19 mouse cellular contexts compared by ENCODE assay signal in the genomic region with DNA sequence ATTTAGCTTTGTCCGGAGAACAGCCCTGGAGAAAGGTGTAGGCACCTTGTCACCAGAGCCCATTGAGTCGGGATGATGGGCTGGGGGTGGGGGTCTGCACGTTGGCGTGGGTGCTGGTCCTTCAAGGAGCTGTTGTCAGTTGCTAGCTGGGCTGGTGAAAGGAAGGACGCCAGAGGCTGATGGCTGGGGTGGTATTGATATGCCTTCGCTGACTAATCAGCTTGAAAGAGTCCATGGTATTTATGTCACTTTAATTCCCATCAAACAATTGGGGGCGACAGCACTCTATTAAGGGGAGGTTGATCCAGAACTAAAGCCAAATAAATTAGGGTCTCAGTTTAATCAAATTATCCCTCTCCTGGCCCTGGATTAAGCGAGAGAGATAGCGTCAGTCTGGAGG.
"Had no signal": no experiment of that assay in that cellular context is flagged by ENCODE, and none has a peak within 500 bp of the region (broad histone marks: within the 10 kb centered on the region; RNA-seq: fewer than 3 reads in every experiment).

No protein-coding gene starts in this region.

- H3K9me3 ChIP-seq: intestine, embryonic 15.5 days; limb, embryonic 10.5 days; limb, embryonic 13.5 days; liver, embryonic 12.5 days; liver, embryonic 15.5 days; lung, embryonic 15.5 days; stomach, embryonic 15.5 days had no signal

- H3K4me3 ChIP-seq: intestine, embryonic 15.5 days; layer of hippocampus, adult 2 months; limb, embryonic 10.5 days; limb, embryonic 13.5 days; liver, embryonic 12.5 days; liver, embryonic 15.5 days; lung, embryonic 15.5 days; stomach, embryonic 15.5 days had no signal

- H3K27ac ChIP-seq: intestine, embryonic 15.5 days; layer of hippocampus, adult 2 months; limb, embryonic 10.5 days; limb, embryonic 13.5 days; liver, embryonic 12.5 days; liver, embryonic 15.5 days; lung, embryonic 15.5 days; macrophage; stomach, embryonic 15.5 days had no signal

- ATAC-seq: intestine, embryonic 15.5 days; liver, embryonic 12.5 days had no signal

- H3K9ac ChIP-seq: intestine, embryonic 15.5 days; limb, embryonic 13.5 days; liver, embryonic 12.5 days; liver, embryonic 15.5 days; lung, embryonic 15.5 days; stomach, embryonic 15.5 days had no signal

- DNase-seq: kidney, adult 11 months; kidney, adult 8-10 months; kidney, postnatal 25 days; layer of hippocampus, adult 9-11 months; liver; lung, adult 18-20 months; lung, postnatal 14 days; right cerebral cortex, postnatal 25 days; spleen, adult 18-20 months; thymus, postnatal 25 days had no signal

- H3K27me3 ChIP-seq: intestine, embryonic 15.5 days; limb, embryonic 13.5 days; liver, embryonic 12.5 days; liver, embryonic 15.5 days; lung, embryonic 15.5 days; stomach, embryonic 15.5 days had no signal

- H3K36me3 ChIP-seq: intestine, embryonic 15.5 days; limb, embryonic 10.5 days; limb, embryonic 13.5 days; lung, embryonic 15.5 days; stomach, embryonic 15.5 days had no signal

- H3K4me2 ChIP-seq: intestine, embryonic 15.5 days; limb, embryonic 13.5 days; liver, embryonic 12.5 days; liver, embryonic 15.5 days; lung, embryonic 15.5 days; stomach, embryonic 15.5 days had no signal

- H3K4me1 ChIP-seq: intestine, embryonic 15.5 days; limb, embryonic 10.5 days; limb, embryonic 13.5 days; lung, embryonic 15.5 days; stomach, embryonic 15.5 days had no signal
